Mouse (Mus musculus): Measurements from ENCODE around the gene Atp2a2. TPM values are rescaled to one million over a fixed set of nuclear protein-coding genes. Genes with fewer than 3 reads are reported as not detected.

The Atp2a2 gene
- polyA plus RNA-seq, 1 experiment = 94.2 TPM

DNA sequence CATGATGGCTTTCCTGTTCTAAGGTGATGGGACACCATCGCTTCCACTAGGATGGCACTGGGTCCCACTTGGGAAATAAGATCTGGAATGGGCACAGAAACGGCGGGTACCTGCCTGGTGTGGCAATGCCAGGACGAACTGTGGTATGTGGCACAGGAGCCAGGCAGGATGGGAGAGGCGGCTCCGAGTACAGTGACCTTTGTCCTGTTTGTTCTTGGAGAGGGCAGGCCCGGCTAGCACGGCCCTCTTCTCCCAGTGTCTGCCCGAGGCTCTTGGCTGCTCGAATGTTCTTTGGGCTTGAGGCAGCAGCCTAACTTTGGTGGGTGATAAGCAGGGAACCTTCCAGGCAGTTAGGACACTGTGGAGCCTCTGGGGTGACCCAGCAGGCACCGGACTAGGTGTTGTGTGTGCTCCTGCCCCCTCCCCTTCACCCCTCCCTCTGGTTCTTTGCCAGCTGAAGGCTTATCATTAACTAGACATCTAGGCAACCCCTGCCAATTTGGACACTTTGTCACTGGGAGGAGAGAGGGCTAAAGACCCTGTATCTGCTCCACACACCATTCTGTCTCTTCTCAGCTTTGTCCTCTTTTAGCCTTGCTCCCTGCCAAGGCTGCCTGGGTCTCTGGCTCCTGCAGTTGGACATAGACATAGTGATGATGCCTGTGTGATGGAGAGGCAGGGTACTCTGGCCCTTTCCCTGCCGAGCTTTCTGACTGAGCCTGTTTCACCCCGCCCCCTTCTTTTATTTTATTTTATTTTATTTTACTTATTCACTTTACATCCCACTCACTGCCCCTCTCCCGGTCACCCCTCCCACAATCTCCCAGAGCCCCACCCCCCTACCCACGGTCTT is 25.1 kb upstream of the Atp2a2 start:
- H3K36me3 ChIP-seq (ENCODE audit: control insufficient read depth, insufficient read depth, low read length) = no peaks in the 10 kb centered on the region
- WGBS = 25% methylated on average over 15 of the region's 15 CpGs
- H3K27me3 ChIP-seq (replicated peaks; ENCODE audit: control insufficient read depth, insufficient read depth, low read length) = no peaks in the 10 kb centered on the region
- H3K27ac ChIP-seq (ENCODE audit: insufficient read depth, low read depth, low read length) = peak overlapping the region; percentile 93
- H3K4me1 ChIP-seq (ENCODE audit: control insufficient read depth, insufficient read depth, low read length) = peaks cover 60% of the 10 kb centered on the region
- TF ChIP-seq CTCF (conservative IDR thresholded peaks at IDR 0.05; ENCODE audit: insufficient read depth, insufficient read length, low read depth, low read length) (no peak), POLR2A (IDR thresholded peaks at IDR 0.05; ENCODE audit: low read depth, low read length) (no peak)
- peak; percentile 94 for DNase-seq
- no peak overlapping the region for H3K4me3 ChIP-seq (ENCODE audit: insufficient read depth, low read depth, low read length)

DNA sequence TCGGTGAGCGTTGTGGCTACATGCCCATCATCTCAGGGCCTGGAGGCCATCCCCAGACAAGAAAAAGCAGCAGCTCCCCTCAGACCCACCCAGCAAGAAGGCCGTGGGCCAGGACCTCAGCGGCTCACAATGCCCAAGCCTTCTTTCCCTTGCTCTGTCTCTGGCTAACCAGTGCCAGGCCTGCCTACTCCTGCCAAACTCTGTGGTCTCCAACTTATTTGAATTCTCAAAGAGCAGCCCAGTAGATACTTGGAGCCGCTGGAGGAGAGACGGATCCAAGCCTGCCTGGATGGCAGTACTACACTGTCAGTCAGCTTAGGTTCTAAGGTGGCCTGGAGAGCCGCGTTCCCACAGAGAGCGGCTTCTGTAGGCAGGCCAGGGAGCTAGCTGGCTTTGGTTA is 24.4 kb upstream of the Atp2a2 start:
- WGBS = 69% methylated on average over 9 of the region's 9 CpGs
- H3K4me1 ChIP-seq (ENCODE audit: control insufficient read depth, insufficient read depth, low read length) = peaks cover 60% of the 10 kb centered on the region
- peak; percentile 67 for DNase-seq
- H3K36me3 ChIP-seq (ENCODE audit: control insufficient read depth, insufficient read depth, low read length) = no peaks in the 10 kb centered on the region
- peak overlapping the region; percentile 93 for H3K27ac ChIP-seq (ENCODE audit: insufficient read depth, low read depth, low read length)
- no peak overlapping the region for H3K4me3 ChIP-seq (ENCODE audit: insufficient read depth, low read depth, low read length)
- no peaks in the 10 kb centered on the region for H3K27me3 ChIP-seq (replicated peaks; ENCODE audit: control insufficient read depth, insufficient read depth, low read length)
- TF ChIP-seq POLR2A (IDR thresholded peaks at IDR 0.05; ENCODE audit: low read depth, low read length) (no peak), CTCF (conservative IDR thresholded peaks at IDR 0.05; ENCODE audit: insufficient read depth, insufficient read length, low read depth, low read length) (no peak)

DNA sequence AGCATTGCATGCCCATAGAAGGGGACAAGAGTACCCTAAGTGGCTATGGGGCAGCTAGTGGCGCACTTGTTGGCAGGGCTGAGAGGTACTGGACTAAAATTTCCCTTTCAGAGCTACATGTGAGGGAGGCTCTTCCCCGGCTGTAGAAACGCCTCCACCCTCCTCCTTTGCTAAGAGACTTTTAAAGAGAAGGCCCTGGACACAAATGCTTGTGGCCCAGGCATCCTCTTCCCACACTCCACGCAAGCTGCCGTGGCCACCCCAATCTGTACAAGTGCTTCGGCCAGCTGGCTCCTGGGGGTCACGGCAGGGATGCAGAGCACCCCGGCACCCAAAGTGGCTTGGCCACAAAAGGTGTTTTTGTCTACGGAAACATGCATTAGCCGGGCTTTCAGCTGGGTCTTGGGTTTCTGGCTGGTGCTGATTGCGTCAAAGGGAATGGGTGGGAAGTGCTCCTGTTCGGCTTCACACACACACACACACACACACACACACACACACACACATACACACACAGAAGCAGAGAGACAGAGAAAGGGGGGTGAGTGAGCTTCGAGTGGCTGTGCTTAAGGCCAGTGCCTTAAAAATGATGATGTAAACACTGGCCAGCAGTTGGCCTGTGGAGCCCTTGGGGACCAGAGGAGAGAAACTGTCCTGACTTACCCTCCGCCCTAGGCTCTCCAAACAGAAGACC is 23.4 kb upstream of the Atp2a2 start:
- Histone ChIP-seq H3K36me3 (ENCODE audit: control insufficient read depth, insufficient read depth, low read length) (no peaks in the 10 kb centered on the region), H3K27ac (ENCODE audit: insufficient read depth, low read depth, low read length) (peak overlapping the region; percentile 93)

DNA sequence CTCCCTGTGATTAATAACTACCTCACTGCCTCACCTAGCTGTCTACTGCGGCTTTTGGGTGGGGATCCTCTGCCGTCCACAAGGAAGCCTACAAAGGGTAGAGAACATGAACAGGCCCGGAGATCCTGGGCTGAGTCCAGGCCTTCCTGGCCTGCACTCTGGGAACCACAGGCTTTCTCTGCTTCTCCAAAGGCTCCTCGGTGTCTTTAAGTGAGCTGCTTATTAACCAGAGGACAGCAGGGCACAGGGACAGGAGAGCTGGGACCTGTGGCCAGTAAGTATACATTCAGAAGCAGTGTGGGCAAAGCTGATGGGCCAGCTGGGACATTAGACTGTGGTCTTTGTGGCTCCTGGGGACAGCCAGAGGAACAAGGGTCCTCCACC is 22.8 kb upstream of the Atp2a2 start:
- H3K4me3 ChIP-seq (ENCODE audit: insufficient read depth, low read depth, low read length) = no peak overlapping the region
- TF ChIP-seq POLR2A (IDR thresholded peaks at IDR 0.05; ENCODE audit: low read depth, low read length) (no peak), CTCF (conservative IDR thresholded peaks at IDR 0.05; ENCODE audit: insufficient read depth, insufficient read length, low read depth, low read length) (no peak)
- peaks cover 53% of the 10 kb centered on the region for H3K4me1 ChIP-seq (ENCODE audit: control insufficient read depth, insufficient read depth, low read length)
- 28% methylated on average over 4 of the region's 4 CpGs for WGBS
- no peaks in the 10 kb centered on the region for H3K27me3 ChIP-seq (replicated peaks; ENCODE audit: control insufficient read depth, insufficient read depth, low read length)
- DNase-seq = peak; percentile 90
- no peaks in the 10 kb centered on the region for H3K36me3 ChIP-seq (ENCODE audit: control insufficient read depth, insufficient read depth, low read length)
- peak overlapping the region; percentile 93 for H3K27ac ChIP-seq (ENCODE audit: insufficient read depth, low read depth, low read length)

More for the DNA sequence above, 23.4 kb upstream of the Atp2a2 start:
- Histone ChIP-seq H3K4me1 (ENCODE audit: control insufficient read depth, insufficient read depth, low read length) (peaks cover 57% of the 10 kb centered on the region), H3K4me3 (ENCODE audit: insufficient read depth, low read depth, low read length) (no peak overlapping the region), H3K27me3 (replicated peaks; ENCODE audit: control insufficient read depth, insufficient read depth, low read length) (no peaks in the 10 kb centered on the region)
- TF ChIP-seq CTCF (conservative IDR thresholded peaks at IDR 0.05; ENCODE audit: insufficient read depth, insufficient read length, low read depth, low read length) = no peak
- 59% methylated on average over 14 of the region's 14 CpGs for WGBS
- DNase-seq = no peak

DNA sequence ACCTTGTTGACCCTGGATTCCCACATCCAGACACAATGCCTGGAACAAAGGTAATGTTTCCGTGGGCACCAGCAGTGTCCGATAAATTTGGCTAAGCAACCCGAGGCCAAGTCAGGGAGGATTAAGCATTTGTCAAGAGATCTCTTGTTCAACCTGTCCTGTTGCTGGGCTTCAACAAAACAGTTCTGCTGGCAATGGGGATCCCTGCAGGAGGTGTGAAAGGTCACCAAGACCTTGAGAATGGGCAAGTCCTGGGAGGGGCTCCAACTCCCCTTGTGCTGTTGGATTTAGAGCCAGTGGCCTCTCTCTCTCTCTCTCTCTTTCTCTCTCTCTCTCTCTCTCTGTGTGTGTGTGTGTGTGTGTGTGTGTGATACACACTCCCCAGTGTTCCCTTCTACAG is 22.2 kb upstream of the Atp2a2 start:
- H3K4me1 ChIP-seq (ENCODE audit: control insufficient read depth, insufficient read depth, low read length) = peaks cover 50% of the 10 kb centered on the region
- H3K27me3 ChIP-seq (replicated peaks; ENCODE audit: control insufficient read depth, insufficient read depth, low read length) = no peaks in the 10 kb centered on the region
- WGBS = 60% methylated on average over 3 of the region's 3 CpGs
- H3K27ac ChIP-seq (ENCODE audit: insufficient read depth, low read depth, low read length) = peak overlapping the region; percentile 93
- H3K36me3 ChIP-seq (ENCODE audit: control insufficient read depth, insufficient read depth, low read length) = no peaks in the 10 kb centered on the region
- DNase-seq = peak; percentile 45
- TF ChIP-seq POLR2A (IDR thresholded peaks at IDR 0.05; ENCODE audit: low read depth, low read length) = no peak
- H3K4me3 ChIP-seq (ENCODE audit: insufficient read depth, low read depth, low read length) = no peak overlapping the region

DNA sequence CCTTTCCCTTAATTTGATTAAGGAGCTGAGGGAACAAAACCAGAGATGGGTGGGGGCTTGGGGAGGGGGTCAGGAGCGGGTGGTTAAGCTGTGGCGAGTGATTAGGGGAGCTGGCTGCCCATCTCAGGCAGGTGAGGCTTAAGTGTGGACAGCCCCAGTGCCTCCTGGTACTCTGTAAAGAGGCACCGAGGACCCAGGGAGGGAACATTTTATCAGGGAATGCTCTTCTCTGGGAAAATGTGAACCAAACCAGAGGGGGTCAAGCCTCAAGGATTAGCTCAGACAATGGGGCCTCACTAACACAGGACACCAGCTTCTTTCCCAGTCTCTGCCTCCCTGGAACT is 19.1 kb upstream of the Atp2a2 start:
- peaks cover 26% of the 10 kb centered on the region for H3K4me1 ChIP-seq (ENCODE audit: control insufficient read depth, insufficient read depth, low read length)
- H3K36me3 ChIP-seq (ENCODE audit: control insufficient read depth, insufficient read depth, low read length) = no peaks in the 10 kb centered on the region
- no peak overlapping the region for H3K27ac ChIP-seq (ENCODE audit: insufficient read depth, low read depth, low read length)
- no peak for DNase-seq
- no peak for TF ChIP-seq POLR2A (IDR thresholded peaks at IDR 0.05; ENCODE audit: low read depth, low read length)
- TF ChIP-seq CTCF (conservative IDR thresholded peaks at IDR 0.05; ENCODE audit: insufficient read depth, insufficient read length, low read depth, low read length) = no peak
- no peaks in the 10 kb centered on the region for H3K27me3 ChIP-seq (replicated peaks; ENCODE audit: control insufficient read depth, insufficient read depth, low read length)
- 81% methylated on average over 3 of the region's 3 CpGs for WGBS
- no peak overlapping the region for H3K4me3 ChIP-seq (ENCODE audit: insufficient read depth, low read depth, low read length)

Data from kidney, adult 2 months (tissue).